In genomic region chr9:61618510-61619249, GRCm38 (mm10) we compare ENCODE assay signal across 9 mouse cellular contexts.
DNase-seq lines count a peak whose midpoint lies in the region; ATAC-seq and TF ChIP-seq lines count a peak whose summit lies in the region.
"Had no signal": no experiment of that assay in that cellular context is flagged by ENCODE, and none has a peak within 500 bp of the region (broad histone marks: within the 10 kb centered on the region; RNA-seq: fewer than 3 reads in every experiment).

No protein-coding gene starts in this region.

- intact Hi-C loops in gastrocnemius, adult 2 months (cut with DNase I): no loop called here

- H3K36me3 ChIP-seq in kidney, embryonic 16.5 days (ENCODE audit: insufficient read depth, low read length): no peaks in the 10 kb centered on the region

- peak; percentile 75 for ATAC-seq in kidney, embryonic 16.5 days (ENCODE audit: low FRiP score, low TSS enrichment)

- DNase-seq in adrenal gland, postnatal 14 days: peak; percentile 48
- no peak for DNase-seq in adrenal gland, adult 8-10 months
- peak; percentile 22 for DNase-seq in ES-CJ7 (ENCODE audit: low read depth, low spot score)
- DNase-seq in gastrocnemius, adult 2 months: peak; percentile 74
- peak; percentile 61 for DNase-seq in retina, embryonic 14.5 days (ENCODE audit: low spot score)
- no peak for DNase-seq in frontal cortex, postnatal 25 days (ENCODE audit: low spot score in 2 of 2)
- DNase-seq in lung, postnatal 36 days: no peak

- peaks cover 19% of the 10 kb centered on the region for H3K4me1 ChIP-seq in kidney, embryonic 16.5 days (ENCODE audit: insufficient read depth, low read length)

- H3K4me3 ChIP-seq in gastrocnemius, adult 2 months: no peak overlapping the region
- no peak overlapping the region for H3K4me3 ChIP-seq in kidney, embryonic 16.5 days (ENCODE audit: low read length)

- no peaks in the 10 kb centered on the region for H3K27me3 ChIP-seq in kidney, embryonic 16.5 days (ENCODE audit: insufficient read depth, low read length)

- no peaks in the 10 kb centered on the region for H3K9me3 ChIP-seq in kidney, embryonic 16.5 days (ENCODE audit: low read length)

- H3K9ac ChIP-seq in kidney, embryonic 16.5 days (replicated peaks; ENCODE audit: low read length): no peak overlapping the region

- no peak overlapping the region for H3K4me2 ChIP-seq in kidney, embryonic 16.5 days (replicated peaks; ENCODE audit: low read depth, low read length)

- H3K27ac ChIP-seq in gastrocnemius, adult 2 months: no peak overlapping the region
- H3K27ac ChIP-seq in kidney, embryonic 16.5 days (ENCODE audit: low read length): peak overlapping the region; percentile 4
- H3K27ac ChIP-seq: macrophage had no signal

- 12% methylated on average over 12 of the region's 12 CpGs for WGBS in kidney, embryonic 16.5 days

- TF ChIP-seq CTCF in gastrocnemius, adult 2 months (IDR thresholded peaks at IDR 0.05): no peak

Comparison
In these comparisons a context has a peak if more than half of its experiments do, and no peak if none do; other contexts are left out.
1. DNase-seq: peak in adrenal gland, postnatal 14 days (single experiment), ES-CJ7 (single experiment), gastrocnemius, adult 2 months (single experiment) and retina, embryonic 14.5 days (single experiment); none in adrenal gland, adult 8-10 months (single experiment), frontal cortex, postnatal 25 days (0 of 2) and lung, postnatal 36 days (single experiment).